Mouse (Mus musculus): ENCODE results near the gene Apbb1ip. TPM values are rescaled to one million over a fixed set of nuclear protein-coding genes. Genes with fewer than 3 reads are reported as not detected.

Gene Apbb1ip
- 1.6 TPM in 2 replicates for polyA plus RNA-seq (2015; fragmentation: Nextera tagmentation; extraction: Ambion mirVana)

- peaks cover 23% of the 10 kb centered on the region for H3K27me3 ChIP-seq
- H3K4me2 ChIP-seq, result peak within 1 kb of the TSS; percentile 87
- peak within 1 kb of the TSS; percentile 72 for H3K9ac ChIP-seq
- H3K36me3 ChIP-seq, result no peaks in the 10 kb centered on the region
- no peak; the same call in 1 of the 2 replicates for ATAC-seq (ENCODE audit: low FRiP score)
- peaks cover 12% of the 10 kb centered on the region for H3K4me1 ChIP-seq (replicated peaks)
- H3K4me3 ChIP-seq, result peak within 1 kb of the TSS; percentile 47
- no peaks in the 10 kb centered on the region for H3K9me3 ChIP-seq
- WGBS, result 27% methylated on average over 9 of the region's 9 CpGs
- no peak within 1 kb of the TSS for H3K27ac ChIP-seq
Observed at GRCm38 (mm10) chr2:22773549-22774180, at the start of gene Apbb1ip. TSS of gene Apbb1ip (plus strand) at chr2:22774094.

DNA sequence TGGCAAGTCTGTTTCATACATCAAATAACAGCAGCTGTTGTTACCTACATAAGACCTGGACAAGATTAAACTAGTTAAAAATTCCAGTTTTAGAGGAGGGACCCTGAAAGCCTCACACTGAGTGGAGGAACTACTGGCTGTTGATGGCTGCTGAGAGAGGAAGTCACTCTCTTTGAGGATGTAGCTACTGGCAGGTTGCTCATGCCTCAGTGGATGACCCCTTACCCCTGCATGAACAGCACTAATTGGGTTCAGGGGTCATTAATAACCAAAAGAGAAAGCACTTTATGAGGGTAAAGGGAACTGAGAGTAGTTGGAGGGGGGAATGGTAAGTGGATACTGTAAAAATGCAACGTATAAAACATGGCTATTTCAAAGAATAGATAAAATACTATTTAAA is 46.8 kb upstream of the Apbb1ip start:
- Histone ChIP-seq H3K4me1 (replicated peaks) (no peaks in the 10 kb centered on the region), H3K36me3 (no peaks in the 10 kb centered on the region), H3K9me3 (no peaks in the 10 kb centered on the region), H3K27ac (no peak overlapping the region), H3K4me3 (no peak overlapping the region), H3K4me2 (no peak overlapping the region), H3K27me3 (no peaks in the 10 kb centered on the region), H3K9ac (no peak overlapping the region)
- ATAC-seq (ENCODE audit: low FRiP score), result no peak
- WGBS, result 75% methylated on average over 1 of the region's 1 CpGs

- no peak for ATAC-seq (ENCODE audit: low FRiP score)
- Histone ChIP-seq H3K9me3 (no peaks in the 10 kb centered on the region), H3K4me3 (no peak overlapping the region), H3K27ac (no peak overlapping the region), H3K27me3 (no peaks in the 10 kb centered on the region), H3K36me3 (no peaks in the 10 kb centered on the region), H3K9ac (no peak overlapping the region), H3K4me1 (replicated peaks) (no peaks in the 10 kb centered on the region), H3K4me2 (no peak overlapping the region)
- 84% methylated on average over 2 of the region's 2 CpGs for WGBS
Observed at GRCm38 (mm10) chr2:22736134-22736533, 37.8 kb upstream of the Apbb1ip start.

GRCm38 (mm10) chr2:22739369-22739768 is 34.5 kb upstream of the Apbb1ip start:
- 52% methylated on average over 1 of the region's 1 CpGs for WGBS
- Histone ChIP-seq H3K9ac (no peak overlapping the region), H3K4me2 (no peak overlapping the region), H3K4me3 (no peak overlapping the region), H3K4me1 (replicated peaks) (peaks cover 3% of the 10 kb centered on the region; the same call in 1 of the 2 replicates), H3K9me3 (no peaks in the 10 kb centered on the region), H3K36me3 (no peaks in the 10 kb centered on the region), H3K27me3 (no peaks in the 10 kb centered on the region), H3K27ac (no peak overlapping the region)
- no peak for ATAC-seq (ENCODE audit: low FRiP score)

GRCm38 (mm10) chr2:22740441-22740840 is 33.5 kb upstream of the Apbb1ip start:
- no peaks in the 10 kb centered on the region for H3K36me3 ChIP-seq
- whole genome bisulfite sequencing, result 63% methylated on average over 1 of the region's 1 CpGs
- H3K27me3 ChIP-seq, result no peaks in the 10 kb centered on the region
- H3K4me1 ChIP-seq (replicated peaks), result peaks cover 3% of the 10 kb centered on the region; the same call in 1 of the 2 replicates
- H3K9ac ChIP-seq, result no peak overlapping the region
- H3K4me2 ChIP-seq, result no peak overlapping the region
- H3K9me3 ChIP-seq, result no peaks in the 10 kb centered on the region
- no peak overlapping the region for H3K4me3 ChIP-seq
- ATAC-seq (ENCODE audit: low FRiP score), result no peak
- H3K27ac ChIP-seq, result no peak overlapping the region

DNA sequence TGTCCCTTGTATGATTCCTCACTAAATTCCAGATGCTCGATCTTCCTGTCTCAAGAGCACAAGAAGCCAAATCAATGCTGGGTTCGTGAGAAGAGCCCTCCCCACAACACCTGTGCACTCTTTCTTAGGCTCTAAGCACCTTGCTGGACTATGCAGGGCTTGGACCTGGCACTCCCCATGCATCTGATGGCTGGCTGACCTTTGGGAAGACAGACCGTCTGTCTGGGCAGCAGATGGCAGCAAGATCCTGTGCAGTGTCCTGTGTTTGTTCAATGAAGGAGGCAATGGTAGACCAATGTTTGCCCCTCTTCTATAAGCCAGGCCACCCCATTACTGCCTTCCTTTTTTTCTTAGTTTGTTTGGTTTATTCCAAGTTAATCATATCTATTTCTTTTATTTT is 32.7 kb upstream of the Apbb1ip start:
- Histone ChIP-seq H3K27me3 (peaks cover 8% of the 10 kb centered on the region), H3K4me1 (replicated peaks) (peaks cover 3% of the 10 kb centered on the region; the same call in 1 of the 2 replicates), H3K9ac (no peak overlapping the region), H3K4me3 (no peak overlapping the region), H3K27ac (no peak overlapping the region), H3K9me3 (no peaks in the 10 kb centered on the region), H3K36me3 (no peaks in the 10 kb centered on the region), H3K4me2 (no peak overlapping the region)
- no peak for ATAC-seq (ENCODE audit: low FRiP score)
- 67% methylated on average over 3 of the region's 3 CpGs for WGBS

GRCm38 (mm10) chr2:22744121-22744761 is 29.7 kb upstream of the Apbb1ip start:
- no peaks in the 10 kb centered on the region for H3K9me3 ChIP-seq
- H3K4me3 ChIP-seq, result no peak overlapping the region
- H3K4me1 ChIP-seq (replicated peaks), result peaks cover 3% of the 10 kb centered on the region; the same call in 1 of the 2 replicates
- no peak for ATAC-seq (ENCODE audit: low FRiP score)
- H3K36me3 ChIP-seq, result no peaks in the 10 kb centered on the region
- no peak overlapping the region for H3K27ac ChIP-seq
- no peak overlapping the region for H3K4me2 ChIP-seq
- peaks cover 11% of the 10 kb centered on the region for H3K27me3 ChIP-seq
- WGBS, result 0% methylated on average over 23 of the region's 38 CpGs
- no peak overlapping the region for H3K9ac ChIP-seq

DNA sequence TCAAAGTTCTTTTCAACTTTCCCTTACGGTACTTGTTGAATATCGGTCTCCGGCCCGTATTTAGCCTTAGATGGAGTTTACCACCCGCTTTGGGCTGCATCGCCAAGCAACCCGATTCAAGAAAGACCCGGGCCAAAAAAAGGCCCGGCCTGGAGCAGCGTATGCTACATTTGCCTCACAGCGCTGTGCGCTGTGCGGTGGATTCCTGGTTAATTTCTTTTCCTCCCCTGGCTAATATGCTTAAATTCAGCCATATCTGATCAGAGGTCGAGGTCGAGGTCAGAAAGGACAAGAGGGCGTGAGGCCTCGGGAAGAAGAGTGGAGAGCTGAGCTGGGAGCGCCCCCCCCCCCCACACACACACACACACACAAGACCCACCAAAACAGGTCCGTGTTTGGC is 29.0 kb upstream of the Apbb1ip start:
- Histone ChIP-seq H3K9ac (no peak overlapping the region), H3K27me3 (peaks cover 11% of the 10 kb centered on the region), H3K9me3 (no peaks in the 10 kb centered on the region), H3K4me2 (no peak overlapping the region), H3K27ac (no peak overlapping the region), H3K36me3 (no peaks in the 10 kb centered on the region), H3K4me1 (replicated peaks) (peaks cover 3% of the 10 kb centered on the region; the same call in 1 of the 2 replicates), H3K4me3 (no peak overlapping the region)
- 3% methylated on average over 19 of the region's 19 CpGs for WGBS
- ATAC-seq (ENCODE audit: low FRiP score), result no peak

GRCm38 (mm10) chr2:22746785-22747184 is 27.1 kb upstream of the Apbb1ip start:
- Histone ChIP-seq H3K9me3 (no peaks in the 10 kb centered on the region), H3K27me3 (peaks cover 11% of the 10 kb centered on the region), H3K4me2 (no peak overlapping the region), H3K4me3 (no peak overlapping the region), H3K9ac (no peak overlapping the region), H3K27ac (no peak overlapping the region), H3K36me3 (no peaks in the 10 kb centered on the region), H3K4me1 (replicated peaks) (peaks cover 3% of the 10 kb centered on the region; the same call in 1 of the 2 replicates)
- ATAC-seq (ENCODE audit: low FRiP score), result no peak

- no peak overlapping the region for H3K9ac ChIP-seq
- no peak overlapping the region for H3K4me3 ChIP-seq
- no peaks in the 10 kb centered on the region for H3K36me3 ChIP-seq
- ATAC-seq (ENCODE audit: low FRiP score), result no peak
- no peak overlapping the region for H3K4me2 ChIP-seq
- no peak overlapping the region for H3K27ac ChIP-seq
- H3K4me1 ChIP-seq (replicated peaks), result peaks cover 3% of the 10 kb centered on the region; the same call in 1 of the 2 replicates
- peaks cover 11% of the 10 kb centered on the region for H3K27me3 ChIP-seq
- H3K9me3 ChIP-seq, result no peaks in the 10 kb centered on the region
Observed at GRCm38 (mm10) chr2:22747941-22748340, 26.0 kb upstream of the Apbb1ip start.

GRCm38 (mm10) chr2:22749761-22750160 is 24.1 kb upstream of the Apbb1ip start:
- no peak overlapping the region for H3K4me3 ChIP-seq
- no peaks in the 10 kb centered on the region for H3K9me3 ChIP-seq
- ATAC-seq (ENCODE audit: low FRiP score), result no peak
- H3K36me3 ChIP-seq, result no peaks in the 10 kb centered on the region
- WGBS, result 93% methylated on average over 3 of the region's 3 CpGs
- no peak overlapping the region for H3K9ac ChIP-seq
- no peaks in the 10 kb centered on the region for H3K4me1 ChIP-seq (replicated peaks)
- no peak overlapping the region for H3K4me2 ChIP-seq
- H3K27me3 ChIP-seq, result peaks cover 11% of the 10 kb centered on the region
- H3K27ac ChIP-seq, result no peak overlapping the region

DNA sequence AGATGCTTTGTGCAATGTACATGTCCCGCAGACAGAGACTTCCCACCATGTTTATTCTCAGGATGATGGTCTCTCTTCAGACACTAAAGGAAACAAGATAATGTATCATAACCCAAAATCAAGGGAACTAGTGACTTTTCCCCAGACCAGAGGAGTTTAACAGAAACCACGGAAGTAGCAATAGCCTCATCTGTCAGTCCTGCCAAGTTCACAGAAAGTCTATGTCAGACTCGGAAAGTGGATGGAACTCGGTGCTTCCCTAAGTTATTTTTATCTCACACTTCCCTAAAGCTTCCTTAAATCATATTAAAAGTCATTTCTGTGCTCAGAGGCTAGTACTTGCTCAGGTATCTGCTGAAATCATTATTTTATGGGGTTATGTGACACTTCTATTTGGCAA is 21.4 kb upstream of the Apbb1ip start:
- H3K9ac ChIP-seq, result no peak overlapping the region
- no peak for ATAC-seq (ENCODE audit: low FRiP score)
- no peaks in the 10 kb centered on the region for H3K4me1 ChIP-seq (replicated peaks)
- WGBS, result 93% methylated on average over 4 of the region's 4 CpGs
- no peaks in the 10 kb centered on the region for H3K9me3 ChIP-seq
- no peak overlapping the region for H3K4me3 ChIP-seq
- H3K27ac ChIP-seq, result no peak overlapping the region
- H3K4me2 ChIP-seq, result no peak overlapping the region
- no peaks in the 10 kb centered on the region for H3K27me3 ChIP-seq
- H3K36me3 ChIP-seq, result no peaks in the 10 kb centered on the region

Measured in hindbrain, embryonic 13.5 days (tissue).